Mouse (Mus musculus): ENCODE results near the gene Hpse2.
"Not testable (repeated sequence)": the region's sequence is repeated elsewhere in the genome, so short reads cannot be mapped to it uniquely, and the experiment has no call there.

Gene Hpse2

GRCm38 (mm10) chr19:42780156-42780538 is 608.0 kb downstream of the Hpse2 start:
- in situ Hi-C loops (cut with MboI, MseI): not testable (repeated sequence)

DNA sequence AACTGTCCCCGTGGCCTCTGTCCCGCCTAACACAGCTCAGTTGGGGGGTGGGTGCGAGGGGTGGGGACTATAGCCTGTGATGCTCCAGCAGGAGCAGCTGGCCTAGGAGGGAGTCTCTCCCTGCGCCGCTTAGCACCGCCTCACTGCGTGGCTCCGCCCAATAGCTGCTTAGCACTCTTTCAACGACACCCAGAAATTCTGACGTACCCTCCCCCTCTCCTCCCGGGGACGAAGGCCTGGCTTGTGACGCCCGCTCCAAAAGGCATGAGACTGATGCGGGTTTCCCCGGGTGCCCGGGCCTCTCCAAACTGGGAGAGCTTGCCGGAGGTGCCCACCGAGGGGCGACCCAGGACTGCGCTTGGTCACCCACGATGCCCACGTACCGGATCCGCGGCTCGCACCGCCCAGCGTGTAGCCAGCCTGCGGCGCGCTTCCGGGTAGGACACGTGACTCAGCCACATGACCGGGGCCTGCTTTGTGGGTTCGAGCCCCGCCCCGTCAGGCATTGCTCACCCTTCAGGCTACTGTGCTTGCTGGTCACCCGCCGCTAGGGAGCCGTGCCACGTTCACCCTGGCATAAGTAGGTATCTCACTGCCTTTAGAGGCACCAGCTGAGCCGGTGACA is 608.5 kb downstream of the Hpse2 start, which contains the start of gene Hps1:
Gene Hps1, minus strand, starts transcription at position 448 of the 625 bp plus-strand sequence.
- in situ Hi-C loops (cut with MboI, MseI): loop anchor here (5.0 to 10.0 kb wide), 3 partner anchors 255 to 973 kb away; partner anchors contain the start of genes Cox15 and Cutc

- in situ Hi-C loops (cut with MboI, MseI): loop anchor here (5.0 to 10.0 kb wide), 3 partner anchors 253 to 974 kb away; partner anchors contain the start of genes Cox15 and Cutc
Measured at GRCm38 (mm10) chr19:42777801-42778200, 610.4 kb downstream of the Hpse2 start.

- in situ Hi-C loops (cut with MboI, MseI): loop anchor here (5.0 to 10.0 kb wide), 3 partner anchors 252 to 975 kb away; partner anchors contain the start of genes Cox15 and Cutc
Measured at GRCm38 (mm10) chr19:42776813-42777212, 611.3 kb downstream of the Hpse2 start.

GRCm38 (mm10) chr19:42770141-42770872 is 617.8 kb downstream of the Hpse2 start:
- in situ Hi-C loops (cut with MboI, MseI): loop anchor here (10.0 kb wide), 1 partner anchor 246 kb away; no protein-coding TSS in a partner anchor

GRCm38 (mm10) chr19:42769648-42770047 is 618.5 kb downstream of the Hpse2 start:
- in situ Hi-C loops (cut with MboI, MseI): loop anchor here (10.0 kb wide), 1 partner anchor 245 kb away; no protein-coding TSS in a partner anchor

DNA sequence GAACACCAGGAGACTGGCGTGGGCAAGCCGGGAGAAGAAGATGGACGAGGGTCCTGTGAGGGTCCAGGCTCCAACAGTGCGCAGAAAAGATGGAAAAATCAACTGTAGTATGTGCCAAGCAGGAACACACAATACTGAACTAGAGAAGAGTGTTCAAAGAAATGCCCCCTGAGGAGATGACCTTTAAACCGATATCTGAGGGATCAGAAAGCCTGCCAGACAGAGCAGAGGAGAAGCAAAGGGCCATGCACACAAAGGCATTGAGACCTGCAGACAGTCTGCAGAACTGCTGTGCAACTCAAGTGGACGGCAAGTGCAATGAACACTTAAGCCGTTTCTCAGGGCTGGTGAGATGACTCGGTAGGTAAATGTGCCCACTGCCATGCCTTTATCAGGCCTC is 620.8 kb downstream of the Hpse2 start:
- in situ Hi-C loops (cut with MboI, MseI): no loop called here

- in situ Hi-C loops (cut with MboI, MseI): no loop called here
Measured at GRCm38 (mm10) chr19:42764398-42764797, 623.8 kb downstream of the Hpse2 start.

DNA sequence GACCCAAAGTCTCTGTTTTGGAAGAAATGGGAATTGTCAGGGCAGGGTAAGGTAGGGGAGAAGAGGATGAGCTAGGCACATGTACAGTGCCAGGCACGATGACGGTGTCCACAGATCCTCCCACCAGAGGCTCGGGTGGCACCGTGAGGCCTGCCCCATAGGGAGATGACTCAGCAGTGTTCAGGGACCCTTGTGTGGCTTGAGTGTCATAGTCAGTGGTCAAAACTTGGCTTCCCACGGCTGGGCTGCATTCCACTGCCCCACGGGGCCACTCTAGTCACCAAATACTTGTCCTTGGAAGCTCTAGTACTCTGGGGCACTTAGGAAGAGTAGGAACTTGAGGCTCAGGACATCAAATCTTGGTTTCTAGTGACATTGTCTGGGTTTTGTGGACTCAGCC is 631.5 kb downstream of the Hpse2 start:
- in situ Hi-C loops (cut with MboI, MseI): no loop called here

DNA sequence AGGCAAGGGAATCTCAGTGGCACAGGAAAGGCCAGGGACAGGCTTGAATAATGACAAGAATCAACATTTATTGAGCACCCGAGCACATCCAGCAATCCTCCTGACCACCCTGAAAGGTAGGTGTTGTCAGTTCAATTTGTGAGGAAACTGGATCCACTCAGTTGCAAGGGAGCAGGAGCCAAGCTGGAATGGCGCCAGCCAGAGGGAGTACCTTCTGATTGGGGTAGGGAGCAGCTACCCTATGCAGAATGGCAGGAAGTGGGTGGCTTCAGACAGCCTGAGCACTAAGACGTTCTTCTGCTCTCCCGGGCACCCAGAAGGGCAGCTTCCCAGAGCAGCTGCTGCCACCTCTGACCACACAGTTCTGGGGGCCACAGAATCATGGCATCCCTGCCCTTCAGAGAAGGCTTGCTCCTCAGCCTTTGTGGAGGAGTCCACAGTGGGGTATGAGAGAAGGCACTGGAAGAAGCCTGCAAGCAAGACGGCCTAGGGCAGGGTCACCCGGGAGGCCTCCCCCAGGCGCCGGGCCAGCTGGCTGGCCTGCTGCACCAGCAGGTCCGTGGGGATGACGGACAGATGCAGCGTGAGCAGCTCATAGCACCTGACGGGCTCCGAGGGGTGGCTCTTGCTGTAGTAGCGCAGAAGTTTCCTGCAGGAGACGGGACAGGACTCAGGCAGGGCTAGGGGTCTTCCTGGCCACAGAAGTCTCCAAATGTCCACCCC is 632.8 kb downstream of the Hpse2 start:
- in situ Hi-C loops (cut with MboI, MseI): no loop called here

GRCm38 (mm10) chr19:42753141-42753917 is 634.8 kb downstream of the Hpse2 start:
- in situ Hi-C loops (cut with MboI, MseI): no loop called here

DNA sequence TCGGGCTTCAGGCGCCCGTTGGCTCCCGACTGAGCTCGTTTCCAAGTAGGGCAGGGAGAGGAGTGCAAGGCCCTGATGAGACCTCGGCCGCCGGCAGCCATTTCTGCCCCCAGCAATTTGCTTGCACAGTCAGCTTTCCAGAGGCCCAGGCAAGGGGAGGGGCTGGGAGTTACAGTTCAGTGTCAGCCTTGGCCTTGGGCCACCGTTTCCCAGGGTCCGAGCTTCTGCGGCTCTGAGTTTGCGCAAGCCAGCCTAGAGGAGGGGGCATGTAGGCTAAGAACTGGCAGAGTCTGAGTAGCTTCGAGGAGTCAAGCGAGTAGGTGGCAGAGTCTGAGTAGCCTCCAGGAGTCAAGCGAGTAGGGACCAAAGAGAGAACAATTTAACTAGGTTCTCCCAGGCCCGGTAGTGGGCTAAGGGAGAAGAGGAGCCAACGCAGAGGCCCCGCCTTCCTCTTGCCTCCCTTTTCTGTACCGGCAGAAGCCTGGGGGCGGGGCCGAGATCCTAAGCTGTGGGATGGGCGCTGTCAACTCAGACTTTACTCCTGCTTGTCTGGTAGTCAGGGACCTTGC is 635.7 kb downstream of the Hpse2 start, which contains the start of gene Pyroxd2:
Gene Pyroxd2, minus strand, starts transcription at position 413 of the 569 bp plus-strand sequence.
- in situ Hi-C loops (cut with MboI, MseI): no loop called here

GRCm38 (mm10) chr19:42750196-42750595 is 638.0 kb downstream of the Hpse2 start:
- in situ Hi-C loops (cut with MboI, MseI): no loop called here

GRCm38 (mm10) chr19:42746702-42747101 is 641.5 kb downstream of the Hpse2 start:
- in situ Hi-C loops (cut with MboI, MseI): no loop called here

DNA sequence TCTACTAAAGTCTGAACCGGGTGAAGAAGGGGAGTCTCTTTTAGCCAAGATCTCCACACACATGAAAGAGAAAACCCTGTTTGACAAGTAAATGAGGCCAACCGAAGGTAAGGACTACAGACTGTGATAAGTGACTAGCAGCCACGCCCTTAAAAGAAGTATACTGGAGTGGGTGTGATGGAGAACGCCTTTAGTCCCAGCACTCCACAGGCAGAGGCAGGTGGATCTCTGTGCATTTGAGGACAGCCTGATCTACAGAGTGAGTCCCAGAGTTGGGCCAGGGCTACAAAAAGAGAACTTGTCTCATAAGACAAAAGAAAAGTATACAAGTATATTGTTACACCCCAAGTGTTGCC is 642.3 kb downstream of the Hpse2 start:
- in situ Hi-C loops (cut with MboI, MseI): no loop called here

GRCm38 (mm10) chr19:42745084-42745868 is 642.9 kb downstream of the Hpse2 start:
- in situ Hi-C loops (cut with MboI, MseI): no loop called here

GRCm38 (mm10) chr19:42744162-42744586 is 644.0 kb downstream of the Hpse2 start:
- in situ Hi-C loops (cut with MboI, MseI): no loop called here

- in situ Hi-C loops (cut with MboI, MseI): no loop called here
Measured at GRCm38 (mm10) chr19:42743261-42743660, 644.9 kb downstream of the Hpse2 start.

- in situ Hi-C loops (cut with MboI, MseI): no loop called here
Measured at GRCm38 (mm10) chr19:42741884-42742283, 646.3 kb downstream of the Hpse2 start.

Measured in regulatory T cell (primary cell).